Mouse (Mus musculus) embryonic stem cell, embryonic (primary cell): ENCODE data around the gene Hoga1.

ENCODE experiments used
- CTCF ChIA-PET, 4 experiments: fragments of 300-600 bp in 2 of 4; fragments of 350-600 bp in 2 of 4; sonication (Branson Sonifier 250); formaldehyde crosslinking; loops; one replicate each; lab custom pipeline; 2022; ENCODE audit warnings: inconsistent platforms in 2 of 4; lab: Charles Lee
- POLR2A ChIA-PET, 4 experiments: fragments of 300-600 bp in 2 of 4; fragments of 350-600 bp in 2 of 4; sonication (Branson Sonifier 250); formaldehyde crosslinking; loops; one replicate each; lab custom pipeline; 2022; ENCODE audit warnings: antibody characterized with exemption in 4 of 4, inconsistent platforms in 1 of 4; lab: Charles Lee

Gene Hoga1

DNA sequence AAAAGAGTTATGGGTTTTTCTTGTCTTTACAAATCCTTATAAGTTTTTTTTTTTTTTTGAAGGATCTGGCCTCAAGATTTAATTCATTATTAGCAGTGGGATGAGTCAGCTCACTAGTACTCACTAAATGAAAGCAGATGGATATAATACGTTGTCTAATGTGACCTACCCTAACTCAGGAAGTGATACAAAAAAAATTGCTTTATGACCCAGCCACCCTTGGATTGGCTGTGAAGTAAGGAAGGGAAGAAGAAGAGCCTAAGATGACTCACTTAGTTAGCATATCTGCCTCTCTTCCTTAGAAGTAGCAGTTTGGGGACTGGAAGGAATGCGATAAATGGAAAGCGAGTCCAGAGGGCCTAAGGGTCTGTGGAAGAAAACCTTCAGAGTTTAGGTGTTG lies 54.0 kb downstream of the Hoga1 start:
- POLR2A ChIA-PET: interaction anchor here in 2 of 4 experiments (0.7 to 1.4 kb wide), 3 partner anchors 8 to 104 kb away, joined by 3 to 5 read pairs (median 4); partner anchors contain the start of gene Pi4k2a (in 1 of the 2)
- CTCF ChIA-PET: no interaction called here

DNA sequence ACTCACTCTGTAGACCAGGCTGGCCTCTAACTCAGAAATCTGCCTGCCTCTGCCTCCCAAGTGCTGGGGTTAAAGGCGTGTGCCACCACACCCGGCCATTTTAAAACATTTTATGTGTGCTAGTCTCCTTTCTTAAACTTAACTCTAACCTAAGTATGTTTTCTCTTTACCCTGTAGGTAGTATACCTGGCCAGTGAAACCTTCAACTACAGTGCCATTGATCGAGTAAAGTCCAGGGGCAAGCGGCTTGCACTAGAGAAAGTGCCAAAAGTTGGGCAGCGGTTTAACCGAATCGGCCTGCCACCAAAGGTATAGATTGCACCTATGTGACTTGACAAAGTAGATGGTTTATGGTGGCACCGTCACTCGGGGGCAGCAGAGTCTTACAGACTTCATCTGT lies 59.3 kb downstream of the Hoga1 start:
- POLR2A ChIA-PET: interaction anchor here in 2 of 4 experiments (0.6 to 2.3 kb wide), 6 partner anchors 15 to 1423 kb away, joined by 3 to 13 read pairs (median 3); partner anchors contain the start of gene Pi4k2a (in 2 of the 2)
- CTCF ChIA-PET: interaction anchor here in 1 of 4 experiments (1.0 kb wide), 2 partner anchors 47 to 61 kb away, joined by 3 to 4 read pairs; no protein-coding TSS in a partner anchor

GRCm38 (mm10) chr19:42115783-42116335 lies 70.4 kb downstream of the Hoga1 start:
- CTCF ChIA-PET: interaction anchor here in 1 of 4 experiments (0.6 kb wide), 1 partner anchor 536 kb away, joined by 4 read pairs; no protein-coding TSS in a partner anchor
- POLR2A ChIA-PET: interaction anchor here in 3 of 4 experiments (0.8 to 4.6 kb wide), 5 partner anchors 10 to 13 kb away, joined by 3 to 56 read pairs (median 4); partner anchors contain the start of gene Avpi1 (in 3 of the 3)

DNA sequence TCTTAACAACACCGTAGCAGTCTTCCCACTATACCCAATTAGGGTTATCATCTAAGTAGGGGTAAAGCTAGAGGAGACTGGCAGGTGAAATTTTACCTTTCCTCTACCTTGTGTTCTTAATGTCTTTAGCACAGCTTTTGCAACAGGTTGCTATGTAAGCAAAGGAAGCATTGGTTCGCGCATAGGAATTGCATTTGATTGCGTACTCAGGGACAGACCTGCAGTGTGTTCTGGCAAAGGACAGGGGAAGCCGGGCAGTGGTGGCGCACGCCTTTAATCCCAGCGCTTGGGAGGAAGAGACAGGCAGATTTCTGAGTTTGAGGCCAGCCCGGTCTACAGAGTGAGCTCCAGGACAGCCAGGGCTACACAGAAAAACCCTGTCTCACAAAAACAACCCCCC lies 72.7 kb downstream of the Hoga1 start:
- ChIA-PET CTCF (interaction anchor here in 1 of 4 experiments (0.6 kb wide), 1 partner anchor 11 kb away, joined by 32 read pairs; the partner anchor contains the start of gene Avpi1), POLR2A (interaction anchor here in 3 of 4 experiments (0.6 to 15.0 kb wide), 11 partner anchors 10 to 50 kb away, joined by 3 to 403 read pairs (median 5); partner anchors contain the start of genes Avpi1 (in 2 of the 3), Marveld1 (in 1 of the 3) and Pi4k2a (in 1 of the 3))

DNA sequence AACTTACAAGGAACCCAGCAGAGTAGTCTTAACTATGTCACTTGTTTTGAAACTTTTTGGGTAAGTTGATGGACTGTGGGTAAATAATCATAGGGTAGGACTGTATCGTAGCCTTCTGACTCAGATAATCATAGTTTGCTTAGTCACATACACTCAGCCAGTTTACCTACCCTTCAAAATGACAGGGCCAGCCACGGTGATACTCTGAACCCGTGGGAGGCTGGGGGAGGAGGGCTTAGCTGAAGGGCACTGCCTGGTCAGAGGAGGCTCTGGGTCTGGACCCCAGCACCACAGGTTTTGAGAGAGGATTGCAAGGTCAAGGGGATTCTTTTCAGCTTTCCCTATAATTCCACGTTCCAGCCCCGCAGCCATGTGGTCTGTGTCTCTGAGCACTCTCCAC lies 73.2 kb downstream of the Hoga1 start:
- POLR2A ChIA-PET: interaction anchor here in 3 of 4 experiments (0.6 to 15.0 kb wide), 9 partner anchors 10 to 50 kb away, joined by 3 to 403 read pairs (median 7); partner anchors contain the start of genes Avpi1 (in 2 of the 3), Marveld1 (in 1 of the 3) and Pi4k2a (in 1 of the 3)
- CTCF ChIA-PET: interaction anchor here in 1 of 4 experiments (0.6 kb wide), 1 partner anchor 10 kb away, joined by 32 read pairs; the partner anchor contains the start of gene Avpi1

GRCm38 (mm10) chr19:42120451-42120850 lies 75.0 kb downstream of the Hoga1 start:
- CTCF ChIA-PET: interaction anchor here in 2 of 4 experiments (1.2 to 1.7 kb wide), 3 partner anchors 32 to 94 kb away, joined by 4 read pairs; no protein-coding TSS in a partner anchor

More at GRCm38 (mm10) chr19:42120451-42120850, 75.0 kb downstream of the Hoga1 start:
- POLR2A ChIA-PET: interaction anchor here in 3 of 4 experiments (0.5 to 15.0 kb wide), 13 partner anchors 8 to 659 kb away, joined by 3 to 403 read pairs (median 3); partner anchors contain the start of genes Avpi1 (in 3 of the 3), Marveld1 (in 1 of the 3) and Pi4k2a (in 1 of the 3)
